Mouse (Mus musculus) embryonic facial prominence, embryonic 13.5 days (tissue): ENCODE measurements around the gene Srcin1. TPM values are rescaled to one million over a fixed set of nuclear protein-coding genes. Genes with fewer than 3 reads are reported as not detected.

Experiments
- ATAC-seq: fragments of 200-750 bp; cut with Nextera tagmentation; 2 replicates; pipeline ENCODE4 v1.8.0; 2017; ENCODE audit warnings: low read depth; ENCODE audit not compliant: insufficient number of reproducible peaks, insufficient read depth, low FRiP score, low TSS enrichment
- H3K27ac ChIP-seq: fragments of 300-500 bp; sonication (generic); 2 replicates; pipeline ENCODE4 v1.5.1; 2015; ENCODE audit warnings: moderate library complexity, mild to moderate bottlenecking, inconsistent platforms
- H3K27me3 ChIP-seq: fragments of 300-500 bp; sonication (generic); 2 replicates; pipeline ENCODE4 v1.6.1; 2015; ENCODE audit warnings: mild to moderate bottlenecking, inconsistent platforms
- H3K36me3 ChIP-seq: fragments of 300-500 bp; sonication (generic); 2 replicates; pipeline ENCODE4 v1.6.1; 2015; ENCODE audit warnings: mild to moderate bottlenecking, inconsistent platforms
- H3K4me1 ChIP-seq: fragments of 300-500 bp; sonication (generic); 2 replicates; pipeline ENCODE4 v1.6.1; 2015; ENCODE audit warnings: inconsistent platforms
- H3K4me2 ChIP-seq: fragments of 300-500 bp; sonication (generic); 2 replicates; pipeline ENCODE4 v1.6.1; 2015; ENCODE audit warnings: moderate library complexity, mild to moderate bottlenecking, inconsistent platforms
- H3K4me3 ChIP-seq: fragments of 300-500 bp; sonication (generic); 2 replicates; pipeline ENCODE4 v1.5.1; 2015; ENCODE audit warnings: mild to moderate bottlenecking, inconsistent platforms
- H3K9ac ChIP-seq: fragments of 300-500 bp; sonication (generic); 2 replicates; pipeline ENCODE4 v1.6.1; 2015; ENCODE audit warnings: mild to moderate bottlenecking, inconsistent platforms
- H3K9me3 ChIP-seq: fragments of 300-500 bp; sonication (generic); 2 replicates; pipeline ENCODE4 v1.6.1; 2016; ENCODE audit warnings: inconsistent platforms
- WGBS: fragments of 180-500 bp; shearing (Covaris S2); methylation state at CpG from one replicate; pipeline ENCODE4 v1.1.7; 2015; ENCODE audit warnings: mixed read lengths; 5-methylcytosine and 5-hydroxymethylcytosine counted together
- polyA plus RNA-seq: library from polyadenylated mRNA; unstranded; fragments of >200 nt; fragmentation: Nextera tagmentation; extraction: Ambion mirVana; gene quantifications from 2 replicates; pipeline ENCODE4 v1.2.1, GENCODE M21; 2015

Srcin1 gene
- polyA plus RNA-seq, 1 experiment from 2014 or later: 0.76 TPM

- no peak overlapping the region for H3K9ac ChIP-seq
- no peaks in the 10 kb centered on the region for H3K36me3 ChIP-seq
- H3K4me1 ChIP-seq: peaks cover 24% of the 10 kb centered on the region
- no peak overlapping the region for H3K27ac ChIP-seq
- peaks cover 100% of the 10 kb centered on the region for H3K27me3 ChIP-seq
- H3K4me2 ChIP-seq: no peak overlapping the region
- WGBS: 51% methylated on average over 12 of the region's 12 CpGs
- no peaks in the 10 kb centered on the region for H3K9me3 ChIP-seq
- H3K4me3 ChIP-seq: no peak overlapping the region
- no peak for ATAC-seq
Observed at GRCm38 (mm10) chr11:97547957-97548706, 27.9 kb downstream of the Srcin1 start.

GRCm38 (mm10) chr11:97546804-97547411, 29.1 kb downstream of the Srcin1 start:
- H3K27me3 ChIP-seq: peaks cover 89% of the 10 kb centered on the region
- WGBS: under 1% methylated on average over 69 of the region's 73 CpGs
- H3K36me3 ChIP-seq: no peaks in the 10 kb centered on the region
- H3K9me3 ChIP-seq: no peaks in the 10 kb centered on the region
- no peak overlapping the region for H3K27ac ChIP-seq
- H3K4me1 ChIP-seq: peaks cover 25% of the 10 kb centered on the region
- peak overlapping the region; percentile 70 for H3K9ac ChIP-seq
- peak overlapping the region; percentile 100 for H3K4me2 ChIP-seq
- ATAC-seq: peak; percentile 62; the same call in 1 of the 2 replicates
- peak overlapping the region; percentile 60 for H3K4me3 ChIP-seq

- 4% methylated on average over 26 of the region's 26 CpGs for WGBS
- H3K36me3 ChIP-seq: no peaks in the 10 kb centered on the region
- no peak for ATAC-seq
- peaks cover 88% of the 10 kb centered on the region for H3K27me3 ChIP-seq
- H3K9me3 ChIP-seq: no peaks in the 10 kb centered on the region
- peak overlapping the region; percentile 70 for H3K9ac ChIP-seq
- peak overlapping the region; percentile 60 for H3K4me3 ChIP-seq
- peak overlapping the region; percentile 100 for H3K4me2 ChIP-seq
- no peak overlapping the region for H3K27ac ChIP-seq
- peaks cover 22% of the 10 kb centered on the region for H3K4me1 ChIP-seq
Observed at GRCm38 (mm10) chr11:97545808-97546560, 30.0 kb downstream of the Srcin1 start.

- ATAC-seq: no peak
- H3K9ac ChIP-seq: no peak overlapping the region
- H3K36me3 ChIP-seq: no peaks in the 10 kb centered on the region
- no peak overlapping the region for H3K4me3 ChIP-seq
- WGBS: 83% methylated on average over 9 of the region's 9 CpGs
- H3K4me1 ChIP-seq: peaks cover 32% of the 10 kb centered on the region
- no peak overlapping the region for H3K27ac ChIP-seq
- H3K4me2 ChIP-seq: no peak overlapping the region
- no peaks in the 10 kb centered on the region for H3K9me3 ChIP-seq
- H3K27me3 ChIP-seq: peaks cover 72% of the 10 kb centered on the region
Observed at GRCm38 (mm10) chr11:97543883-97544282, 32.1 kb downstream of the Srcin1 start.

- Histone ChIP-seq H3K27ac (no peak overlapping the region), H3K36me3 (no peaks in the 10 kb centered on the region), H3K27me3 (peaks cover 72% of the 10 kb centered on the region), H3K9ac (no peak overlapping the region), H3K4me1 (peaks cover 32% of the 10 kb centered on the region), H3K4me2 (no peak overlapping the region), H3K9me3 (no peaks in the 10 kb centered on the region), H3K4me3 (no peak overlapping the region)
- no peak for ATAC-seq
- WGBS: 56% methylated on average over 12 of the region's 12 CpGs
Observed at GRCm38 (mm10) chr11:97543181-97543733, 32.7 kb downstream of the Srcin1 start.

GRCm38 (mm10) chr11:97542171-97543150, 33.5 kb downstream of the Srcin1 start:
- Histone ChIP-seq H3K27me3 (peaks cover 72% of the 10 kb centered on the region), H3K27ac (no peak overlapping the region), H3K4me2 (no peak overlapping the region), H3K4me1 (peaks cover 36% of the 10 kb centered on the region), H3K4me3 (no peak overlapping the region), H3K36me3 (no peaks in the 10 kb centered on the region), H3K9me3 (no peaks in the 10 kb centered on the region), H3K9ac (no peak overlapping the region)
- 53% methylated on average over 22 of the region's 22 CpGs for WGBS
- ATAC-seq: no peak

- ATAC-seq: no peak
- Histone ChIP-seq H3K27me3 (peaks cover 72% of the 10 kb centered on the region), H3K36me3 (no peaks in the 10 kb centered on the region), H3K9me3 (no peaks in the 10 kb centered on the region), H3K4me1 (peaks cover 34% of the 10 kb centered on the region), H3K4me3 (no peak overlapping the region), H3K9ac (no peak overlapping the region), H3K4me2 (no peak overlapping the region), H3K27ac (no peak overlapping the region; the same call in 1 of the 2 replicates)
- 37% methylated on average over 3 of the region's 3 CpGs for whole genome bisulfite sequencing
Observed at GRCm38 (mm10) chr11:97540604-97541003, 35.4 kb downstream of the Srcin1 start.

GRCm38 (mm10) chr11:97540136-97540535, 35.9 kb downstream of the Srcin1 start:
- no peaks in the 10 kb centered on the region for H3K9me3 ChIP-seq
- no peaks in the 10 kb centered on the region for H3K36me3 ChIP-seq
- no peak overlapping the region for H3K9ac ChIP-seq
- 53% methylated on average over 3 of the region's 3 CpGs for WGBS
- H3K4me2 ChIP-seq: no peak overlapping the region
- H3K4me3 ChIP-seq: no peak overlapping the region
- H3K27me3 ChIP-seq: peaks cover 72% of the 10 kb centered on the region
- ATAC-seq: no peak
- no peak overlapping the region for H3K27ac ChIP-seq
- H3K4me1 ChIP-seq: peaks cover 37% of the 10 kb centered on the region

- Histone ChIP-seq H3K4me2 (no peak overlapping the region), H3K36me3 (no peaks in the 10 kb centered on the region), H3K4me3 (no peak overlapping the region), H3K27me3 (peaks cover 72% of the 10 kb centered on the region), H3K9me3 (no peaks in the 10 kb centered on the region), H3K9ac (no peak overlapping the region), H3K4me1 (peaks cover 42% of the 10 kb centered on the region), H3K27ac (no peak overlapping the region)
- no peak for ATAC-seq
- 72% methylated on average over 5 of the region's 5 CpGs for WGBS
Observed at GRCm38 (mm10) chr11:97539622-97540021, 36.4 kb downstream of the Srcin1 start.

GRCm38 (mm10) chr11:97537580-97538089, 38.4 kb downstream of the Srcin1 start:
- Histone ChIP-seq H3K9me3 (no peaks in the 10 kb centered on the region), H3K27ac (no peak overlapping the region), H3K27me3 (peaks cover 76% of the 10 kb centered on the region), H3K9ac (0 out of 2 replicates have a peak overlapping the region, but pooled peaks have one; percentile 64), H3K4me2 (peak overlapping the region; percentile 86), H3K4me1 (peaks cover 56% of the 10 kb centered on the region), H3K36me3 (no peaks in the 10 kb centered on the region), H3K4me3 (peak overlapping the region; percentile 47)
- ATAC-seq: no peak
- 16% methylated on average over 12 of the region's 12 CpGs for WGBS
